Comparison of ENCODE assay signal across 11 mouse cellular contexts in the genomic region with DNA sequence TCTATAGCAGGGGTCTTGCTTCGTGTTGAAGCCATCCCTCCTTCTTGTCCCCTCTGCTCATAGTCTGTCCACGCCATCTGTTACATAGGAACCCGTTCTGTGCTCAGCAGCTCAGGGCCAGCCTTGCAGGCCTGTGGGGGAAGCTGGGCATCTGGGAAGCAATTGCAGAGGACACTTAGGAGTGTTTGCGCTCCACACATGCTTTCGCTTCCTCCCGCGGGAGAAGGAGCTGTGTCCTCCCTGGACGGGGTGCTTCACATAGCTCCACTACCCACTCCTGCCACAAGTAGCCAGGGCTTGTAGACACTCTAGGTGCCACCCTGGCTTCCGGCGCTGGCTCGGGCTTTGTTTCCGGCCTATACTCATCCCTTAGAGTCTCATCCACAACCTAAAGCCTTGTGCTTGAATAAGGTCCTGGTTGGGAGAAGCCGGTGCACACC. TPM values are rescaled to one million over a fixed set of nuclear protein-coding genes. Genes with fewer than 3 reads are reported as not detected.
DNase-seq lines count a peak whose midpoint lies in the region; ATAC-seq and TF ChIP-seq lines count a peak whose summit lies in the region.
"Had no signal": no experiment of that assay in that cellular context is flagged by ENCODE, and none has a peak within 500 bp of the region (broad histone marks: within the 10 kb centered on the region; RNA-seq: fewer than 3 reads in every experiment).

No protein-coding gene starts in this region.

- no peak for TF ChIP-seq CTCF in liver, postnatal 0 days (IDR thresholded peaks at IDR 0.05; ENCODE audit: low read depth)

- ATAC-seq in heart, embryonic 11.5 days (replicated peaks; ENCODE audit: insufficient number of reproducible peaks, low FRiP score, low TSS enrichment): no peak
- no peak for ATAC-seq in liver, postnatal 0 days
- no peak for ATAC-seq in limb, embryonic 15.5 days (ENCODE audit: insufficient number of reproducible peaks, low FRiP score, low TSS enrichment, low read depth)
- ATAC-seq in stomach, embryonic 15.5 days (ENCODE audit: insufficient read depth, low FRiP score, low read depth): no peak
- ATAC-seq: CD4-positive, CD25-positive, alpha-beta regulatory T cell, adult 4 months; inflammation-experienced regulatory T-cells, adult 6 months had no signal

- intact Hi-C loops in heart, postnatal 25 days (cut with DNase I): no loop called here

- H3K4me2 ChIP-seq in heart, embryonic 11.5 days: peak overlapping the region; percentile 49; the same call in 1 of the 2 replicates
- H3K4me2 ChIP-seq in liver, postnatal 0 days (ENCODE audit: low read depth, low read length): no peak overlapping the region
- H3K4me2 ChIP-seq in limb, embryonic 15.5 days: no peak overlapping the region
- no peak overlapping the region for H3K4me2 ChIP-seq in stomach, embryonic 15.5 days

- H3K9ac ChIP-seq in heart, embryonic 11.5 days (ENCODE audit: low read depth, low read length): peak overlapping the region; percentile 31
- no peak overlapping the region for H3K9ac ChIP-seq in liver, postnatal 0 days (replicated peaks)
- no peak overlapping the region for H3K9ac ChIP-seq in limb, embryonic 15.5 days
- no peak overlapping the region for H3K9ac ChIP-seq in stomach, embryonic 15.5 days

- 81% methylated on average over 13 of the region's 13 CpGs for WGBS in heart, embryonic 11.5 days (ENCODE audit: insufficient replicate concordance)
- 85% methylated on average over 13 of the region's 13 CpGs for whole genome bisulfite sequencing in liver, postnatal 0 days (ENCODE audit: insufficient replicate concordance)
- 81% methylated on average over 13 of the region's 13 CpGs for WGBS in limb, embryonic 15.5 days
- WGBS in stomach, embryonic 15.5 days: 75% methylated on average over 13 of the region's 13 CpGs

- H3K4me3 ChIP-seq in heart, embryonic 11.5 days (ENCODE audit: low read depth, low read length): no peak overlapping the region
- H3K4me3 ChIP-seq in liver, postnatal 0 days (ENCODE audit: low read depth, low read length): no peak overlapping the region
- no peak overlapping the region for H3K4me3 ChIP-seq in limb, embryonic 15.5 days
- no peak overlapping the region for H3K4me3 ChIP-seq in stomach, embryonic 15.5 days (replicated peaks)

- no peaks in the 10 kb centered on the region for H3K27me3 ChIP-seq in heart, embryonic 11.5 days (ENCODE audit: control insufficient read depth, insufficient read depth, low read length)
- no peaks in the 10 kb centered on the region for H3K27me3 ChIP-seq in liver, postnatal 0 days (ENCODE audit: insufficient read depth, low read length)
- H3K27me3 ChIP-seq in limb, embryonic 15.5 days: no peaks in the 10 kb centered on the region
- no peaks in the 10 kb centered on the region for H3K27me3 ChIP-seq in stomach, embryonic 15.5 days (replicated peaks)

- peaks cover 39% of the 10 kb centered on the region for H3K4me1 ChIP-seq in heart, embryonic 11.5 days (ENCODE audit: control insufficient read depth, insufficient read depth, low read length)
- H3K4me1 ChIP-seq in liver, postnatal 0 days (ENCODE audit: insufficient read depth): peaks cover 23% of the 10 kb centered on the region
- H3K4me1 ChIP-seq in limb, embryonic 15.5 days: peaks cover 51% of the 10 kb centered on the region
- H3K4me1 ChIP-seq in stomach, embryonic 15.5 days: peaks cover 33% of the 10 kb centered on the region

- no peaks in the 10 kb centered on the region for H3K9me3 ChIP-seq in heart, embryonic 11.5 days (replicated peaks; ENCODE audit: control insufficient read depth, low read length)
- no peaks in the 10 kb centered on the region for H3K9me3 ChIP-seq in liver, postnatal 0 days (ENCODE audit: low read length)
- H3K9me3 ChIP-seq in limb, embryonic 15.5 days: no peaks in the 10 kb centered on the region
- no peaks in the 10 kb centered on the region for H3K9me3 ChIP-seq in stomach, embryonic 15.5 days

- DNase-seq in heart, postnatal 25 days (ENCODE audit: low spot score): no peak
- DNase-seq in liver, postnatal 0 days: no peak
- no peak for DNase-seq in liver
- DNase-seq in layer of hippocampus, postnatal 25 days (ENCODE audit: extremely low spot score in 1 of 2, low spot score in 1 of 2): no peak
- no peak for DNase-seq in urinary bladder, postnatal 10 days (ENCODE audit: low spot score)

- peak overlapping the region; percentile 94 for H3K27ac ChIP-seq in heart, embryonic 11.5 days (ENCODE audit: low read depth, low read length)
- 0 out of 2 replicates have a peak overlapping the region, but pooled peaks have one; percentile 16 for H3K27ac ChIP-seq in liver, postnatal 0 days (ENCODE audit: low read depth)
- peak overlapping the region; percentile 69; the same call in 1 of the 2 replicates for H3K27ac ChIP-seq in limb, embryonic 15.5 days
- H3K27ac ChIP-seq in stomach, embryonic 15.5 days: peak overlapping the region; percentile 26; the same call in 1 of the 2 replicates
- H3K27ac ChIP-seq: macrophage had no signal

- H3K36me3 ChIP-seq in heart, embryonic 11.5 days (ENCODE audit: control insufficient read depth, insufficient read depth, low read length): 0 out of 2 replicates have a peak, but pooled peaks cover 3% of the 10 kb centered on the region
- H3K36me3 ChIP-seq in liver, postnatal 0 days (replicated peaks; ENCODE audit: insufficient read depth, low read length): no peaks in the 10 kb centered on the region
- H3K36me3 ChIP-seq in limb, embryonic 15.5 days: peaks cover 13% of the 10 kb centered on the region
- H3K36me3 ChIP-seq in stomach, embryonic 15.5 days: 0 out of 2 replicates have a peak, but pooled peaks cover 3% of the 10 kb centered on the region

- no peak for TF ChIP-seq EP300 in liver, postnatal 0 days (IDR thresholded peaks at IDR 0.05; ENCODE audit: low read depth)

RNA-seq across cellular contexts. Expression of a gene that starts 18.7 kb away (rescaled TPM):
- polyA plus RNA-seq in heart, embryonic 11.5 days (2014; fragmentation: Nextera tagmentation; extraction: Ambion mirVana): 19.4 and 20.2 TPM in 2 replicates
- 1 to 10 TPM; 2.4 to 2.5 TPM for total RNA-seq in heart, postnatal 25 days (2021)
- polyA plus RNA-seq in liver, postnatal 0 days (2015; fragmentation: Nextera tagmentation; extraction: Ambion mirVana): 3.0 and 3.8 TPM in 2 replicates
- polyA plus RNA-seq in limb, embryonic 15.5 days (2015; fragmentation: Nextera tagmentation; extraction: Ambion mirVana): 25.2 and 28.4 TPM in 2 replicates
- polyA plus RNA-seq in stomach, embryonic 15.5 days (2015; fragmentation: Nextera tagmentation; extraction: Ambion mirVana): 21.1 and 21.4 TPM in 2 replicates
- total RNA-seq in layer of hippocampus, postnatal 25 days (2021): 10 to 100 TPM; 18.9 to 21.0 TPM

RNA-seq across cellular contexts. Expression of a gene that starts 24.1 kb away (rescaled TPM):
- 26.9 and 29.1 TPM in 2 replicates for polyA plus RNA-seq in heart, embryonic 11.5 days (2014; fragmentation: Nextera tagmentation; extraction: Ambion mirVana)
- 1 to 10 TPM; 5.8 to 6.5 TPM for total RNA-seq in heart, postnatal 25 days (2021)
- 2.2 and 4.1 TPM in 2 replicates for polyA plus RNA-seq in liver, postnatal 0 days (2015; fragmentation: Nextera tagmentation; extraction: Ambion mirVana)
- 14.9 TPM in 2 replicates for polyA plus RNA-seq in limb, embryonic 15.5 days (2015; fragmentation: Nextera tagmentation; extraction: Ambion mirVana)
- 19.3 and 20.3 TPM in 2 replicates for polyA plus RNA-seq in stomach, embryonic 15.5 days (2015; fragmentation: Nextera tagmentation; extraction: Ambion mirVana)
- 10 to 100 TPM; 10.5 to 12.2 TPM for total RNA-seq in layer of hippocampus, postnatal 25 days (2021)
- polyA plus RNA-seq: inflammation-experienced regulatory T-cells, adult 6 months had no signal

Comparison
In these comparisons a context has a peak if more than half of its experiments do, and no peak if none do; other contexts are left out.
1. H3K27ac ChIP-seq: peak in every context shown above with its lines; median percentile 94 in heart, embryonic 11.5 days; 69 in limb, embryonic 15.5 days; 26 in stomach, embryonic 15.5 days; 16 in liver, postnatal 0 days.